Mouse (Mus musculus) megakaryocyte, embryonic 14.5 days (primary cell): ENCODE data around the gene Tmem9.

ENCODE experiments used
- FLI1 ChIP-seq: IDR thresholded peaks from 2 replicates; pipeline ENCODE4 v1.6.1; 2012; ENCODE audit warnings: low read length, inconsistent platforms, mixed read lengths
- GATA1 ChIP-seq: IDR thresholded peaks from 3 replicates; pipeline ENCODE4 v1.6.1; 2012; ENCODE audit warnings: mixed read lengths, low read length, inconsistent platforms, borderline replicate concordance

- TF ChIP-seq FLI1 (no peak), GATA1 (no peak)
Measured at GRCm38 (mm10) chr1:136045774-136046173, 37.8 kb downstream of the Tmem9 start.
